Mouse (Mus musculus) cerebellum, adult 2 months (tissue): ENCODE measurements around the gene Colgalt2.

Source experiments
- CTCF ChIP-seq: fragments of 200-500 bp; IDR thresholded peaks from 2 replicates; pipeline ENCODE4 v1.5.1; 2011; ENCODE audit warnings: low read depth, mild to moderate bottlenecking, control low read depth, low read length, moderate library complexity, borderline replicate concordance; ENCODE audit not compliant: insufficient read depth
- POLR2A ChIP-seq: fragments of 200-500 bp; IDR thresholded peaks from 2 replicates; pipeline ENCODE4 v1.6.1; 2011; ENCODE audit warnings: low read length, control low read depth, borderline replicate concordance; ENCODE audit not compliant: insufficient read depth

DNA sequence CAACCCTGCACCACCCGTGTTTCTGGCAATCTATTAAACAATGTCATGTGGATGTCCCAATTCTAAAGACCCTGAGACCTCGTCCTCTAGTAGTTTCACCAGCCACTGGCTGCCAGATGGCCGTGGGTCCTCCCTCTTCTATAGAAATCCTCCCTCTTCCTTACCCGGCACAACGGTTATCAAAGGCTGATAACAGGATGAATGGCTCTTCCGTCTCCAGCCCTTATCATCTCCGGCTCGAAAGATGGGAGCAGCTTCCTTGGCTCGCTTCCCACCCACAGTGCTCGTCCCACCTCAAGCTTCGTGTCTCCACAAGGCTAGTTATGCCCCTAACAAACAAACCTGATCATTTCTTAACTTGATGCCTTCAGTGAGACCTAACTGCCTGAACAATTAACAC is 123.7 kb downstream of the Colgalt2 start:
- TF ChIP-seq CTCF (no peak), POLR2A (no peak)
